Mouse (Mus musculus) adrenal gland, postnatal 4 days (tissue): ENCODE data around the gene C2cd3. TPM values are rescaled to one million over a fixed set of nuclear protein-coding genes. Genes with fewer than 3 reads are reported as not detected.

Experiments
- DNase-seq, 2 experiments: peaks; one replicate each; pipeline ENCODE4 v3.0.0; 2021 to 2022; ENCODE audit warnings: low spot score in 2 of 2, mixed read lengths in 2 of 2
- total RNA-seq, 2 experiments: library from RNA; stranded (reverse); gene quantifications; 2 replicates each; pipeline ENCODE4 v1.2.3; 2021

The C2cd3 gene
- total RNA-seq, 2 experiments from 2014 or later: 22.1 to 26.2 TPM

DNA sequence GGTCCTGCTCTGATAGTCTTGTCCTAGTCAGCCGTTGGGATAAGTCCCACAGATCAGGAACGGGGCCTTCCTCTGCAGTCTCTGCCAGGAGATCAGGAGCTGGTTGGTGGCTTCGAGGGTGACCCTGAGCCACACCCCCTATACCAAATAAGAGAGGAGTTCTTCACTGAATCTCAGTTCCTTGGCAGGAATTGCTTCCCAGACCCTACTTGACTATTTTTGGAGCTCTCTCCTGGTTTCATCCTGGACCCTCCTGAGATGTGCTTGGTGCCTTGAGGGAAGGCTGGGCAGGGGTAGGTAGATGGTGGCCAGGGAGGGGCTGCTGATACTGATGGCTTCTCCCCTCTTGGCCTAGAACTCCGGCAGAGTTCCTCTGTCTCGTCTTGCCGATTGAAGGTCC is 124.3 kb downstream of the C2cd3 start:
- DNase-seq: no peak

- DNase-seq: no peak
Measured at GRCm38 (mm10) chr7:100496791-100497190, 124.8 kb downstream of the C2cd3 start.

GRCm38 (mm10) chr7:100497402-100497801 is 125.4 kb downstream of the C2cd3 start:
- no peak for DNase-seq

DNA sequence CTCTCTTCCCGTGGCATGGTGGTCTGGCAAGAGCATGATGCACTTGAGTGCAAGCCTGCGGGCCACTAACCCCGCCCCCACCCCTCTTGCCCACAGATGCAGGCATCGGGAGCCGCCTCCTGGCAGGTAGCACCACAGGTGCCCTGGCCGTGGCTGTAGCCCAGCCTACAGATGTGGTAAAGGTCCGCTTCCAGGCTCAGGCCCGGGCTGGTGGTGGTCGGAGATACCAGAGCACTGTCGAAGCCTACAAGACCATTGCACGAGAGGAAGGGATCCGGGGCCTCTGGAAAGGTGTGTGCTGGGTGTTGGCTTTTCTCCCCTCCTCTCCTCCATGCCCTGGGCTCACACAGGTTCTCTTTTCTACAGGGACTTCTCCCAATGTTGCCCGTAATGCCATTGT is 125.9 kb downstream of the C2cd3 start:
- no peak for DNase-seq

DNA sequence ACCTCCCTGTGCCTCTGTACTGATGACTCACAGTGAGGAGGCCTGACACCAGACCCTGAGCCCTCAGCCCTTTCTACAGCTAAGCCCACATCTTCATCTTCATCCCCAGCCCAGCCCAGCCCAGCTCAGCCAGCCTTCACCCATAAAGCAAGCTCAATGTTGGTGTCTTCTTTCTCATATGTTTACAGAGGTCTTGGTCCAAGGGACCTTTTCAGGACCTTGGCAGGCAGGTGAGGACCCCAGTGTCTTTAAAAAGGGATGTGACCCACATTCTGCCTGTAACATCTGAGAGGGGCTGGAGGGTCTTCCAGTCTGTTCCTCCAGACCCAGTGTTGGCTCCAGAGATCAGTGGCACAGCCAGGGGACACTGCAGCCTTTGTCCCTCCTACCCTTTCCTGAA is 127.4 kb downstream of the C2cd3 start:
- no peak for DNase-seq

GRCm38 (mm10) chr7:100500276-100500977 is 128.4 kb downstream of the C2cd3 start:
- no peak for DNase-seq

DNA sequence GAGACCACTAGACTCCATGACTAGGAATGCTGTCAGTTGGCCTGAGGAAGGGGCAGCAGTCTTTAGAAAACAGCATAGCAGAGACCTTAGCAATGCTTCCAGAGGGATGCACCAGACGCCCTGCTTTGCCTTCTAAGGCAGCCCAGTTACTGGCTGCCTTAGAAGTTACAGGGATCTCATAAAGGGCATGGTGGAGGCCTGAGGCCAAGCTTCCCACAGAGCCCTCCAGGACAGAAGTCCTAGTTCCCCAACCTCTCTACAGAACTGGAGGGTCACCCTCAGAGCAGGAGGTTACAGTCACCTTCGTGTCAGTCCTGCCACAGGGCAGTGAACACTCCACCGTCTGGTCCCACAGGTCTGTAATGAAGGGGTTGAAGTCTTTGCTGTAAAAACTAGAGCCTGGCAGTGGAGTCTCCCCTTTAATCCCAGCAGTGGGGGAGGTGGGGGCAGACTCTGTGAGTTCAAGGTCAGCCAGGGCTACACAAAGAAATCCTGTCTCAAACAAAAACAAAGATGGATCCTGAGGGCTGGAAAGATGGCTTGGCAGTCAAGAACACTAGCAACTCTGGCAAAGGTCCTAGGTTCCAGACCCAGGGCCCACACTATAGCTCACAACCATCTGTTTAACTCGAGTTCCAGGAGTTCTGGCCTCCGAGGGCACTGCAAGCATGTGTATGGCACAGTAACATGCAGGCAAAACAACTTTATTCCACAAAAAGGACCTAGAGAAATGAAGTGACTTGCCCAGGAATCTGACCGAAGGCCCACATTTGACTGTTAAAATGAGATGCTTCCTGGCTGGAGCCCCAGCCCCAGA is 129.2 kb downstream of the C2cd3 start:
- DNase-seq: no peak

DNA sequence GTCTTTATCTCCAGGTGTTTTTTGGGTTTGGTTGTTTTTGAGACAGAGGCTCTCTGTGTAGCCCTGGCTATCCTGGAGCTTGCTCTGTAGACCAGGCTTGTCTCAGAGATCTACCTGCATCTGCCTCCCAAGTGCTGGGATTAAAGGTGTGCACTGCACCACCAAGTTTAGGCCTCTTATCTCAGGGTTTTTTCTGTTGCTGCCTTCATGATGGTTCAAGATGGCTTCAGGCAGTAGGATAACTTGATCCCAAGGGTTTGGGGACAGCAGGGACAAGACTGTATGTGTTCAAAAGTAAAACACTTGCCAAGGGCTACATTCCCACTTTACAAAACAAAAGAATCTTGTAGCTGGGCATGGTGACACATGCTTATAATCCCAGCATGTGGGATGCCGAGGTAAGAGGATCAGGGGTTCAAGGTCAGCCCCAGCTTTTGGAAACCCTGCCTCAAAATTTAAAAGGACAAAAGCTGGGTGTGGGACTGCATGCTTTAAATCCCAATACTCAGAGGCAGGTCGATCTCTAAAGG is 129.9 kb downstream of the C2cd3 start:
- no peak for DNase-seq

DNA sequence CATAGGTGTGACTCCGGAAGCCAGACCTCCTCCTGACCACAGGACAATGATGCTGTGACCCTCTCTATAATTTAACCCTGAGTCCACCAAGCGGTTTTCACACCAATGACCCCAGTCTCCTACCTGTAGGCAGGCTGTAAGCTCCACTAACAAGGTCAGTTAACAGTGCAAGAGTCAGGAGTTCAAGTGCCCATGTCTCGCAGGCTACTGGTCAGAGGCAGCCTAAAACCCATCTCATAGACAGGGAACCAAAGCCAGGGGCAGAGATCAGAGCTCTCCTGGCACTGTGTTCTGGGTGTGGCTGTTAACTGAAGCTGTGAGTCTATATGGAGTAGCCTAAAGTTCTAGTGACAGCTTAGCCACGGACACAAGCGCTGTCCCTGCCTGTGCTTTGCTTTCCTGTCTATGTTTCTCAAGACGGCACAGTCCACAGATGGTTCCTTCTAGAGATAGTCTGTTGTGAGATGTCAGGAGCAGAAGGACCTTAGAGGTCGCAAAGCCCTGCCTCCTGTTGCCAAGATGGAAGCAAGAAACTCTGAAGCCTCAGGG is 130.4 kb downstream of the C2cd3 start:
- DNase-seq: no peak

DNA sequence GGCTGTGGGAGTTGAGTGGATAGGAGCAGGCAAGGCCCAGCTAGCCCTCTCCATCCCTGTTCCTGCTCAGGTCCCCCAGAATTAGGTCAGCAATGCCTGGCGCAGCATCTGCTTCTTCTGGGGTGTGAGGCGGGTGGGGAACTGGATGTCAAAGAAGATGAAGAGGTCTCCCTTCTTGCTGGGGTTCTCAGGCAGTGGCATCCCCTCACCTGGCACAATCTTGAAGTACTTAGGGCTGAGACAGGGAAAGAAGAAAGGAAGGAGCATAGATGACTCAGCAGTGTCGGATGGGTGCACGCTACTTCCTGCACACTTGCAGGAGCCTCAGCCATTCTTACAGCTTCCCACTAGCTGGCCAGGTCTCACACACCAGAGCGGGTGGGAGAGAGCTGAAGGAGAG is 131.0 kb downstream of the C2cd3 start:
- no peak for DNase-seq

DNA sequence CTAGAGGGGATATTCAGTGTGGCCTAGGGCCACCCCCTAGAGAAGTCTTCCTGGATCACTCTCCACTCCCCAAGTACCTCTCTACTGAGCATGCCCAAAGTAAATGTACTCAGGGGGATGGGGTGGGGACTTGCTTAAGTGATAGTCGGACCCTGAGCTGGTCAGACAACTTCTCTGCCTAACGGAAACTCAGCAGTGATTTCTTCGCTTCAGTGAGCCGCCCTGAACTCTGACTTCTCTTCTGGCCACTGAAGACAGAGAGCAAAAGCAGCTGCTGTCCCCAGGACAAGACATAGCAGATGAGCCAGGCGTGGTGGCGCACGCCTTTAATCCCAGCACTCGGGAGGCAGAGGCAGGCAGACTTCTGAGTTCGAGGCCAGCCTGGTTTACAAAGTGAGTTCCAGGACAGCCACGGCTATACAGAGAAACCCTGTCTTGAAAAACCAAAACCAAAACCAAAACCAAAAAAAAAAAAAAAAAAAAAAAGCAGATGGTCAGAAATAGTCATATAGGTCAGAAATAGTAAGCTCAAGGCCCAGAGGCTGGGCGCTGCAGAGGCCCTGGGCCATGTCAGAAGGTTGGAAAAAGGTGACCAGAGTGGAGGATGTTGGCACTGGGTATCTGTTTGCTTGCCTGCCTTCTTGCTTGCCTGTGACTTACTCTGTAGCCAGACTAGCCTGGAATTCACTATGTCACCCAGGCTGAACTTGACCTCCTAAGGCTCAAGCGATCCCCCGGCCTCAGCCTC is 132.9 kb downstream of the C2cd3 start:
- no peak for DNase-seq

DNA sequence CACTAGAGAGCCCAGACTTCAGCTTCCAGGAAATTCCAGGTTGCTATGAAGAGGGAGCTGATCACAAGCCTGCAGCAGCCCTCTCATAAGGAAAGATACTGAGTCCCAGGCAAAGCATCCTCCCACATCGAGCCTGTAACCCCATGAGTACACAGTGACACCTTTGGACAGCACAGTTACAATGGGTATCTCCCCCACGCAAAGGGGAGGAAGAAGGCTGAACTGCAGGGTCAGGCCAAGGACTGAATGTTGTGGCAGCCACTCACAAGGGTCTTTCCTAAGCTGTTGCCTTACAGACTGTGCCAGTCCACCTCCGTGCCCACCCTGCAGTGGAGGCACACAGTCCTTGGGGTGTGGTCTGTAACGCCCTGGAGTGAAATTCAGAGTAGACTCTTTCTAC is 134.5 kb downstream of the C2cd3 start:
- no peak for DNase-seq

DNA sequence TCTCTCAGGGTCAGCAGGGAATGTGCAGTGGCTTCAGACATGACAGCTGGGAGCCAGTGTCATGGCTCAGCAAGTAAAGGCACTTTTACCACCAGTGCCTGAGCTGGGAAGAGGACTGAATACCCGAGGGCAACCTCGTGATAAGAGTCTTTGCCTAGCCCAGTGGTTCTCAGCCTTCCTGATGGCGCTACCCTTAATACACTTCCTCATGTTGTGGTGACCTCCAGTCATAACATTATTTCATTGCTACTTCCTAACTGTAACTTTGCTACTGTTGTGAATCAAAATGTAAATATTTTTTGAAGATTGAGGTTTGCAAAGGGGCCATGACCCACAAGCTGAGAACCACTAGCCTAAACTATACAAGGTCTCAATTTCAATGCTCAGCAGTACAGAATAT is 136.6 kb downstream of the C2cd3 start:
- DNase-seq: no peak

GRCm38 (mm10) chr7:100511602-100512001 is 139.6 kb downstream of the C2cd3 start:
- no peak for DNase-seq

DNA sequence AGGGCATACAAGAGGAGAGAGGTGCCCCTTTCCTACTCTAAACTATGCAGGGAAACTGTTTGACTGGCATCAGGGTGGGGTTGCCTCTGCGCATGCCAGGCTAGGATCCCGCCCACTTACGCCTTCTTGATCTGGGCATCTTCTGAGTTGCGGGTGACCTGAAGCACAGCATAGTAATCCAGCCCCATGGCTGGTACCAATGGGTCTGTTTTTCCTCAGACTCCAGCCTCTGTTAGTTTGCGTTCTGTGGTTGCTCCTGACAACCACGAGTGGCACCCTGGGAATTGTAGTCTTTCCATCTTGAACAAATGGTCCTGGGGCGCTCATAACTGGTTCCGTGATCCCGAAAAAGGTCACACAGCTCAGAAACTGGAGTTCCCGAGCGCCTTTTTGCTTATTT is 142.5 kb downstream of the C2cd3 start, which contains the start of gene Dnajb13:
Gene Dnajb13, minus strand, starts transcription at position 388 of the 400 bp plus-strand sequence.
- no peak for DNase-seq

Other genes with a start within 250 kb of the C2cd3 start
- gene Lipt2, start 213.0 kb upstream of the C2cd3 start, total RNA-seq: 1 to 10 TPM; 6.4 to 7.5 TPM
- 1 to 10 TPM in 1 of 2 experiments, under 1 TPM in 1; 0.79 to 2.2 TPM for gene Kcne3, start 195.7 kb upstream of the C2cd3 start, total RNA-seq
- 10 to 100 TPM in 1 of 2 experiments, 1 to 10 TPM in 1; 7.9 to 11.5 TPM for gene Pgm2l1, start 144.8 kb upstream of the C2cd3 start, total RNA-seq
- gene P4ha3, start 86.7 kb upstream of the C2cd3 start, total RNA-seq: 1 to 10 TPM; 5.1 to 6.0 TPM
- 10 to 100 TPM; 46.5 to 48.8 TPM for gene Ppme1, start 74 bp downstream of the C2cd3 start, total RNA-seq
- gene Ucp3, start 100.8 kb downstream of the C2cd3 start, total RNA-seq: 1 to 10 TPM; 2.7 to 3.6 TPM
- 100 to 1,000 TPM; 344 to 355 TPM for gene Ucp2, start 121.1 kb downstream of the C2cd3 start, total RNA-seq
- gene Dnajb13, start 142.7 kb downstream of the C2cd3 start, total RNA-seq: under 1 TPM in 1 of 2 experiments, not detected in 1; 0.23 TPM
- 10 to 100 TPM in 1 of 2 experiments, 1 to 10 TPM in 1; 9.8 to 11.0 TPM for gene Coa4, start 164.8 kb downstream of the C2cd3 start, total RNA-seq
- gene Rab6a, start 235.2 kb downstream of the C2cd3 start, total RNA-seq: 10 to 100 TPM; 68.5 to 79.0 TPM
- 10 to 100 TPM; 64.5 to 67.5 TPM for gene Mrpl48, start 236.1 kb downstream of the C2cd3 start, total RNA-seq